Mouse (Mus musculus) hindbrain, embryonic 11.5 days (tissue): ENCODE measurements around the gene Rundc3a. TPM values are rescaled to one million over a fixed set of nuclear protein-coding genes. Genes with fewer than 3 reads are reported as not detected.

Source experiments
- ATAC-seq: fragments of 200-750 bp; cut with Nextera tagmentation; 2 replicates; pipeline ENCODE4 v1.8.0; 2017; ENCODE audit warnings: mild to moderate bottlenecking, moderate TSS enrichment, moderate library complexity; ENCODE audit not compliant: low FRiP score
- DNase-seq: peaks from one replicate; pipeline ENCODE4 v3.0.0-alpha.2; 2015; ENCODE audit warnings: low spot score
- H3K27ac ChIP-seq: fragments of 300-500 bp; sonication (generic); 2 replicates; pipeline ENCODE4 v1.5.1; 2014; ENCODE audit warnings: mild to moderate bottlenecking, low read depth, low read length
- H3K27me3 ChIP-seq: fragments of 300-500 bp; sonication (generic); 2 replicates; pipeline ENCODE4 v1.6.1; 2014; ENCODE audit warnings: mild to moderate bottlenecking, low read length, moderate library complexity, mixed read lengths; ENCODE audit not compliant: control insufficient read depth, insufficient read depth
- H3K36me3 ChIP-seq: fragments of 300-500 bp; sonication (generic); 2 replicates; pipeline ENCODE4 v1.6.1; 2014; ENCODE audit warnings: mild to moderate bottlenecking, low read length, moderate library complexity, mixed read lengths; ENCODE audit not compliant: control insufficient read depth, insufficient read depth
- H3K4me1 ChIP-seq: fragments of 300-500 bp; sonication (generic); replicated peaks from 2 replicates; pipeline ENCODE4 v1.6.1; 2014; ENCODE audit warnings: low read length, mixed read lengths; ENCODE audit not compliant: control insufficient read depth, insufficient read depth
- H3K4me2 ChIP-seq: fragments of 300-500 bp; sonication (generic); replicated peaks from 2 replicates; pipeline ENCODE4 v1.6.1; 2014; ENCODE audit warnings: mild to moderate bottlenecking, low read depth, low read length
- H3K4me3 ChIP-seq: fragments of 300-500 bp; sonication (generic); 2 replicates; pipeline ENCODE4 v1.5.1; 2014; ENCODE audit warnings: low read depth, low read length
- H3K9ac ChIP-seq: fragments of 300-500 bp; sonication (generic); 2 replicates; pipeline ENCODE4 v1.6.1; 2014; ENCODE audit warnings: low read depth, low read length
- H3K9me3 ChIP-seq: fragments of 300-500 bp; sonication (generic); 2 replicates; pipeline ENCODE4 v1.6.1; 2016; ENCODE audit warnings: low read length; ENCODE audit not compliant: control insufficient read depth
- WGBS: fragments of 180-500 bp; shearing (Covaris S2); extraction: QIAGEN DNeasy Blood & Tissue Kit; methylation state at CpG from one replicate; pipeline ENCODE4 v1.1.7; 2014; 5-methylcytosine and 5-hydroxymethylcytosine counted together
- polyA plus RNA-seq: library from polyadenylated mRNA; unstranded; fragments of >200 nt; fragmentation: Nextera tagmentation; extraction: Ambion mirVana; gene quantifications from 2 replicates; pipeline ENCODE4 v1.2.1, GENCODE M21; 2014

Gene Rundc3a
- polyA plus RNA-seq, 1 experiment from 2014 or later, result 47.8 TPM

GRCm38 (mm10) chr11:102352378-102352777 is 40.8 kb upstream of the Rundc3a start:
- H3K27ac ChIP-seq, result no peak overlapping the region
- WGBS, result 53% methylated on average over 5 of the region's 5 CpGs
- H3K9me3 ChIP-seq, result no peaks in the 10 kb centered on the region
- no peak overlapping the region for H3K4me2 ChIP-seq
- no peak overlapping the region for H3K4me3 ChIP-seq
- H3K9ac ChIP-seq, result no peak overlapping the region
- no peaks in the 10 kb centered on the region for H3K4me1 ChIP-seq
- ATAC-seq (no peak), DNase-seq (no peak)
- no peaks in the 10 kb centered on the region for H3K36me3 ChIP-seq
- no peaks in the 10 kb centered on the region for H3K27me3 ChIP-seq

DNA sequence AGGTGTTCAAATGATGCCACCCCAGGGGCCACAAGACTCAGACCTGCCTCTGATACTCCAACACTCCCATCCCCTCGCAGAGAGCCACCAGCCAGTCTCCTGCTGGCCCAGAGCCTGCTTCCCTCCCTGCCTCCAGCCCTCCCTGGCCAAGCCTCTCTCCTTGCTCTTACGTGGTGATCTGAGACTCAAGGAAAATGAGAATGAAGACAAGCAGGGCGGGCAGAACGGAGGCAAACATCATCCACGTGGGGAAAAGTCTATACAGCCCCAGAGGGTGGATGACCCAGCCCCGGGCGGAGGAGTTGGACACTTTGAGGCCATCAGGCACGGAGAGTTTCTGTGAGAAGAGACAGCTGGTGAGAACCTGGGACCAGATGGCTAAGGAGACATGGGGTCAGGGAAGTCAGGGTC is 40.2 kb upstream of the Rundc3a start:
- Histone ChIP-seq H3K4me1 (no peaks in the 10 kb centered on the region), H3K9ac (no peak overlapping the region), H3K27me3 (no peaks in the 10 kb centered on the region), H3K27ac (no peak overlapping the region), H3K4me2 (no peak overlapping the region), H3K36me3 (no peaks in the 10 kb centered on the region), H3K4me3 (no peak overlapping the region), H3K9me3 (no peaks in the 10 kb centered on the region)
- WGBS, result 45% methylated on average over 8 of the region's 8 CpGs
- ATAC-seq (no peak), DNase-seq (no peak)

DNA sequence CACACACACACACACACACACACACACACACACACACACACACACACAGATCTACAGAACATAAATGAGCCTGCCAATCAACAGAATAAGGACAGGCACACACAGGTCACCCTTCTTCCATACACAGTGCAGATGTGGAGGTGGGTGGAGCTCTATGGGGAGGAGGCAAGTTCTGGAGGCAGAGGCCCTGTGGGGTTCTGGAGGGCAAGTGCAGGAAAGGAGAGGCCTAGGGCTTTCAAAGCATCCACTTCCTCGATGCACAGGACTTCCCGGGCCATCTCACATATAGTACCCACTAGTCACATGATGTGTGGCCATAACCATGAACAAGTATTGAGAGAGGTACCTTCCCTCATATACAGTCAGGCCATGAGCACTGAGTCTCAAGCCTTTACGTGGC is 37.7 kb upstream of the Rundc3a start:
- no peak overlapping the region for H3K9ac ChIP-seq
- no peak overlapping the region for H3K27ac ChIP-seq
- H3K4me2 ChIP-seq, result no peak overlapping the region
- no peaks in the 10 kb centered on the region for H3K36me3 ChIP-seq
- H3K9me3 ChIP-seq, result no peaks in the 10 kb centered on the region
- no peak for DNase-seq
- 85% methylated on average over 3 of the region's 3 CpGs for WGBS
- H3K27me3 ChIP-seq, result no peaks in the 10 kb centered on the region
- no peaks in the 10 kb centered on the region for H3K4me1 ChIP-seq
- no peak overlapping the region for H3K4me3 ChIP-seq
- no peak for ATAC-seq

GRCm38 (mm10) chr11:102356190-102356589 is 37.0 kb upstream of the Rundc3a start:
- Histone ChIP-seq H3K4me3 (no peak overlapping the region), H3K27ac (no peak overlapping the region), H3K4me2 (no peak overlapping the region), H3K36me3 (no peaks in the 10 kb centered on the region), H3K9ac (no peak overlapping the region), H3K9me3 (no peaks in the 10 kb centered on the region), H3K4me1 (no peaks in the 10 kb centered on the region), H3K27me3 (no peaks in the 10 kb centered on the region)
- DNase-seq (no peak), ATAC-seq (no peak)
- 84% methylated on average over 12 of the region's 12 CpGs for WGBS

- no peaks in the 10 kb centered on the region for H3K27me3 ChIP-seq
- no peak overlapping the region for H3K4me3 ChIP-seq
- WGBS, result 70% methylated on average over 30 of the region's 31 CpGs
- no peaks in the 10 kb centered on the region for H3K36me3 ChIP-seq
- no peak overlapping the region for H3K9ac ChIP-seq
- H3K4me1 ChIP-seq, result no peaks in the 10 kb centered on the region
- H3K9me3 ChIP-seq, result no peaks in the 10 kb centered on the region
- no peak overlapping the region for H3K4me2 ChIP-seq
- ATAC-seq (no peak), DNase-seq (no peak)
- H3K27ac ChIP-seq, result no peak overlapping the region
These were observed 36.4 kb upstream of the Rundc3a start for GRCm38 (mm10) chr11:102356636-102357350.

DNA sequence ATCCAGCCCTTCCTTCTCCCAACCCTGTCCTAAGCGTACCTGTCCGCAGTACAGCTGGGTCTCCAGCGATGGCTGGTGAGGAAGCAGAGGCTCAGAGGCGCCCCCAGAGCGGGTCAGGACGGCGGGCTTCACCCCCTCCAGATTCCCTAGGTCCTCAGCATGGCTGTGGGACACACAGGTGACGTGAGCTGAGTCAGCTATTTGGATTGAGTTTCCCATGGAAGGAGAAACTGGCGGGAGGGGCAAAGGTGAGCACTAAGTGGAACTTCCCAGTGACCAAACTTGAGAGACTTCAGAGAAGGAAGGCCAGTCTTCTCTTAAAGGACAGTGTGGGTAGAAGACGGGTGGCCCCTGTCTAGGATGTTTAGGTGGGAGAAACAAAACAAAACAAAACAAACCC is 34.8 kb upstream of the Rundc3a start:
- no peak overlapping the region for H3K9ac ChIP-seq
- DNase-seq (no peak), ATAC-seq (no peak)
- 73% methylated on average over 10 of the region's 10 CpGs for WGBS
- H3K27me3 ChIP-seq, result no peaks in the 10 kb centered on the region
- no peaks in the 10 kb centered on the region for H3K36me3 ChIP-seq
- H3K4me2 ChIP-seq, result no peak overlapping the region
- no peaks in the 10 kb centered on the region for H3K4me1 ChIP-seq
- no peaks in the 10 kb centered on the region for H3K9me3 ChIP-seq
- no peak overlapping the region for H3K4me3 ChIP-seq
- H3K27ac ChIP-seq, result no peak overlapping the region

DNA sequence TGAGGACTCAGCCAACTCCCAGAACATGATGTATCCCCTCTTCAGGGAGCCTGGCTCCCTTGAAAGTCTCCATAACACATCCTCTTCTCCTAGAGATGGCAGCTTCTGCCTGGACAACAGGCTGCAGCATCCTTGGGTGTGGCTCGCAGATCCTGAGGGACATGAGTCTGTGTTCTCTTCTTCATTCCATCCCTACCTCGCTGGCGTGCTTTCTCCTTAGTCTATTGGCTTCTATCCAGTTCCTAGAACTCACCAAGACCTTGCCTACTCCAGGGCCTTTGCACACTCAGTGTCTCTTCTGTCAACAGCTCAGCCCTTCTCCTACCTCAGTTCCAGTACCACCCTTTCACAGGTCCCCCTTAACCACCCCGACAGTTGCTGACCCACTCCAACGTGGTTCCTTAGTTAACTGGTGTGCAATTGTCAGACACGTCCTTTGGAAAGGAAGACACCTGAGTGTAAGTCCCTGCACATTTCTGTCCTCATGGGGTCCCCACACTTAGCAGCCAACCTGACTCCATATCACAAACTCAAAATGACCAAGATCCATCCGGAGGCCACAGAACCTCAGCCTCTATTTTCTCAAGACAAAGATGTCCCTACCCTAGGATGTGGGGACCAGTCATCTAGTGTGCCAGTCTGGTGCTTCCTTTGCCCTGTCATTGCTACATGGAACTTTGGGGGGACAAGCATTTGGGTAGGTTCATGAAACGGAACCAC is 31.3 kb upstream of the Rundc3a start:
- H3K4me3 ChIP-seq, result no peak overlapping the region
- DNase-seq (no peak), ATAC-seq (no peak)
- no peak overlapping the region for H3K4me2 ChIP-seq
- 91% methylated on average over 8 of the region's 8 CpGs for WGBS
- H3K27ac ChIP-seq, result no peak overlapping the region
- H3K9me3 ChIP-seq, result no peaks in the 10 kb centered on the region
- no peak overlapping the region for H3K9ac ChIP-seq
- H3K4me1 ChIP-seq, result no peaks in the 10 kb centered on the region
- H3K27me3 ChIP-seq, result no peaks in the 10 kb centered on the region
- H3K36me3 ChIP-seq, result no peaks in the 10 kb centered on the region

DNA sequence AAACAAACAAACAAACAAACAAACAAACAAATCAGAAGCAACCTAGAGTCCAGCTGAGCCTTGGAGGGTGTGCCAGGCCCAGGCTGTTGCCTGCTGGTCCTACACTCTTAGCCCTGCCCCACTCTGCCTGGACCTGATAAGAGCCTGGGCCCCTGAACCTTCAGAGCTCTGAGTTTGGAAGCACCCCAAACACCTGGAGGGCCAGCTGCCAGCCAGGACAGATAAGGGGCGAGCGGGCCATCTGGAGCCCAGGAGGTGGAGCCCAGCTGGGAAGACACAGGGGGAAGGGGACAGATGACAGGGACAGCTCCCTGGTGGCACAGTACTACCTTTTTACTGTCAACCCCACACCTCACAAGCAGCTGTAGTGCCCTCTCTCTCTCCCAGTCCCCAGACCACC is 29.6 kb upstream of the Rundc3a start:
- DNase-seq (no peak), ATAC-seq (no peak)
- Histone ChIP-seq H3K36me3 (no peaks in the 10 kb centered on the region), H3K4me2 (no peak overlapping the region), H3K9ac (no peak overlapping the region), H3K9me3 (no peaks in the 10 kb centered on the region), H3K4me3 (no peak overlapping the region), H3K4me1 (no peaks in the 10 kb centered on the region), H3K27me3 (no peaks in the 10 kb centered on the region), H3K27ac (no peak overlapping the region)
- 68% methylated on average over 2 of the region's 2 CpGs for WGBS
